Mouse (Mus musculus) ES-E14 (cell line): ENCODE measurements around the gene Trio.

Experiments
- HCFC1 ChIP-seq: IDR thresholded peaks from 2 replicates; pipeline ENCODE4 v1.6.1; 2012; ENCODE audit warnings: low read length, inconsistent platforms, borderline replicate concordance; ENCODE audit not compliant: insufficient read depth
- MAFK ChIP-seq: IDR thresholded peaks from 2 replicates; pipeline ENCODE4 v1.6.1; 2014; ENCODE audit warnings: mild to moderate bottlenecking, low read depth, low read length, inconsistent platforms; ENCODE audit not compliant: insufficient read depth

- TF ChIP-seq MAFK (no peak), HCFC1 (no peak)
These were observed 696 bp downstream of the Trio start for GRCm38 (mm10) chr15:28024965-28025338.
